Mouse (Mus musculus): ENCODE data around the gene Cog7. TPM values are rescaled to one million over a fixed set of nuclear protein-coding genes. Genes with fewer than 3 reads are reported as not detected.

Cog7 gene
- total and polyA plus RNA-seq, 2 experiments from 2014 or later: 32.2 to 38.1 TPM

DNA sequence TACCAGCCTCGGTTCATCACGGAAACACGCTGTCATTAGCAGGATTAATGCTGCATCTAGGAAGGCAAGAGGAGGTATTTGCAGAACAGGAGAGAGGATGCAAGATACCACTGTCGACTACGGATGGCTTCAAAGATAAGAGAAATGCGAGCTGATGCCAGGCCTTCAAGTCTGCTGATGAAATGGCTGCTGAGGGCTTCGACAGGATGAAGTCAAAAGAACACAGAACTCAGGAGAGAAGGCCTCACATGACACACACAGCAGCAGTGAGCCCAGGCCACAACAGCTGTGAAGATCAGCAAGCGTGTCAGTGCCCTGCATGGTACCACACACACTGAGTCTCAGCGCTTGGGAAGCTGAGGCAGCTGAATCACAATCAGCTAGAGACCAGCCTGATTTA lies 11.3 kb downstream of the Cog7 start:
- DNase-seq (ENCODE audit: low spot score) (no peak), ATAC-seq (no peak)
- WGBS: 89% methylated on average over 9 of the region's 9 CpGs
- Histone ChIP-seq H3K4me3 (ENCODE audit: low read length) (no peak overlapping the region), H3K9me3 (ENCODE audit: low read length) (no peaks in the 10 kb centered on the region), H3K4me1 (ENCODE audit: insufficient read depth, low read length) (no peaks in the 10 kb centered on the region), H3K9ac (replicated peaks; ENCODE audit: low read length) (no peak overlapping the region), H3K4me2 (ENCODE audit: low read depth, low read length) (no peak overlapping the region), H3K27ac (no peak overlapping the region), H3K36me3 (ENCODE audit: insufficient read depth, low read length) (peaks cover 21% of the 10 kb centered on the region; the same call in 1 of the 2 replicates), H3K27me3 (ENCODE audit: insufficient read depth, low read length) (no peaks in the 10 kb centered on the region)
- TF ChIP-seq CTCF (IDR thresholded peaks at IDR 0.05; ENCODE audit: low read depth): no peak

DNA sequence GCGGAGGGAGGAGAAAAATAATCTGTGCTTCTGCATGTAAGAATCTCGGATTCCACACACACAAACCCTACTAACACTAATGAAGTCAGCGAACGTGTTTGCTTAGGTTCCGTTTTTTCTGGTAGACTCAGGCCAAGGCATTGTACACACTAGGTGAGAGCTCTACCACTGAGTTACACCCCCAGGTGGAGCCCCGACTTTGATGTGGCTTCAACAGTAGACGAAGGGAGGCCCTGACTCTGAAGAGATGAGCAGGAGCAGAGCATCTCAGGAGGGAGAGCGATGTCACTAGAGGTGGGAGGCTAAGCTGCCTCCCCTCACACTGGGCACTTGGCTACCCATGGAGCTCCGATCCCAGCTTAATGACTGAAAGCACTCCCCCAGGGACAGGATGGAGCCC lies 12.7 kb downstream of the Cog7 start:
- H3K36me3 ChIP-seq (ENCODE audit: insufficient read depth, low read length): peaks cover 21% of the 10 kb centered on the region; the same call in 1 of the 2 replicates
- H3K9ac ChIP-seq (replicated peaks; ENCODE audit: low read length): no peak overlapping the region
- no peaks in the 10 kb centered on the region for H3K27me3 ChIP-seq (ENCODE audit: insufficient read depth, low read length)
- H3K9me3 ChIP-seq (ENCODE audit: low read length): no peaks in the 10 kb centered on the region
- WGBS: 93% methylated on average over 9 of the region's 9 CpGs
- no peaks in the 10 kb centered on the region for H3K4me1 ChIP-seq (ENCODE audit: insufficient read depth, low read length)
- no peak for ATAC-seq
- TF ChIP-seq CTCF (IDR thresholded peaks at IDR 0.05; ENCODE audit: low read depth): no peak
- DNase-seq (ENCODE audit: low spot score): no peak
- no peak overlapping the region for H3K4me2 ChIP-seq (ENCODE audit: low read depth, low read length)
- no peak overlapping the region for H3K27ac ChIP-seq
- H3K4me3 ChIP-seq (ENCODE audit: low read length): no peak overlapping the region

GRCm38 (mm10) chr7:121968242-121968641 lies 13.3 kb downstream of the Cog7 start:
- no peak overlapping the region for H3K4me3 ChIP-seq (ENCODE audit: low read length)
- 90% methylated on average over 8 of the region's 8 CpGs for WGBS
- ATAC-seq: no peak
- peaks cover 21% of the 10 kb centered on the region; the same call in 1 of the 2 replicates for H3K36me3 ChIP-seq (ENCODE audit: insufficient read depth, low read length)
- H3K9ac ChIP-seq (replicated peaks; ENCODE audit: low read length): no peak overlapping the region
- no peak overlapping the region for H3K27ac ChIP-seq
- no peaks in the 10 kb centered on the region for H3K27me3 ChIP-seq (ENCODE audit: insufficient read depth, low read length)
- DNase-seq (ENCODE audit: low spot score): no peak
- H3K4me1 ChIP-seq (ENCODE audit: insufficient read depth, low read length): no peaks in the 10 kb centered on the region
- no peak for TF ChIP-seq CTCF (IDR thresholded peaks at IDR 0.05; ENCODE audit: low read depth)
- H3K4me2 ChIP-seq (ENCODE audit: low read depth, low read length): no peak overlapping the region
- no peaks in the 10 kb centered on the region for H3K9me3 ChIP-seq (ENCODE audit: low read length)

DNA sequence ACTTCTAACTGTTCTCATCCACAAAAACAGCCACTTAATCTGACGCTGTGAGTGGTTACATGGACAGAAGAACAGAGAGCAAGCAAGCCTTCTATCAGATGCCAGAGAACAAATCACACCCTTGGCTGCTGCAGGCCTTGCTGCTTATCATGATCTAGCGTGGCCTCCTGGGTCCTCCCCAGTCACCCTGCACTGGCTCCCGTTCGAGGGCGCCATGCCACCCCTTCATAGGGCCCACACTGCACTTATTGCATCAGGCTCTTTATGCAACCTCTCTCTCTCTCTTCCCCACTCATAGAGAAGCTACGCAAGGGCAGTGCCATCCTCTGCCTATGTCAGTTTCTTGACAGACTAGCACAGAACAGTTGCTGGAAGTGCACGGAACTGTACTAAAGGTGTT lies 15.3 kb downstream of the Cog7 start:
- no peaks in the 10 kb centered on the region for H3K4me1 ChIP-seq (ENCODE audit: insufficient read depth, low read length)
- H3K9ac ChIP-seq (replicated peaks; ENCODE audit: low read length): no peak overlapping the region
- 92% methylated on average over 7 of the region's 7 CpGs for WGBS
- no peak overlapping the region for H3K4me2 ChIP-seq (ENCODE audit: low read depth, low read length)
- H3K36me3 ChIP-seq (ENCODE audit: insufficient read depth, low read length): peaks cover 28% of the 10 kb centered on the region; the same call in 1 of the 2 replicates
- DNase-seq (ENCODE audit: low spot score) (no peak), ATAC-seq (no peak)
- H3K4me3 ChIP-seq (ENCODE audit: low read length): no peak overlapping the region
- no peaks in the 10 kb centered on the region for H3K27me3 ChIP-seq (ENCODE audit: insufficient read depth, low read length)
- TF ChIP-seq CTCF (IDR thresholded peaks at IDR 0.05; ENCODE audit: low read depth): no peak
- no peaks in the 10 kb centered on the region for H3K9me3 ChIP-seq (ENCODE audit: low read length)
- H3K27ac ChIP-seq: no peak overlapping the region

- H3K9me3 ChIP-seq (ENCODE audit: low read length): no peaks in the 10 kb centered on the region
- H3K36me3 ChIP-seq (ENCODE audit: insufficient read depth, low read length): peaks cover 17% of the 10 kb centered on the region; the same call in 1 of the 2 replicates
- H3K4me2 ChIP-seq (ENCODE audit: low read depth, low read length): no peak overlapping the region
- ATAC-seq: peak; percentile 63; the same call in 1 of the 2 replicates
- 70% methylated on average over 6 of the region's 6 CpGs for WGBS
- no peaks in the 10 kb centered on the region for H3K4me1 ChIP-seq (ENCODE audit: insufficient read depth, low read length)
- no peak overlapping the region for H3K27ac ChIP-seq
- TF ChIP-seq CTCF (IDR thresholded peaks at IDR 0.05; ENCODE audit: low read depth): peak; percentile 80
- H3K4me3 ChIP-seq (ENCODE audit: low read length): no peak overlapping the region
- no peak overlapping the region for H3K9ac ChIP-seq (replicated peaks; ENCODE audit: low read length)
- peak; percentile 82 for DNase-seq (ENCODE audit: low spot score)
- H3K27me3 ChIP-seq (ENCODE audit: insufficient read depth, low read length): no peaks in the 10 kb centered on the region
These were observed 17.6 kb downstream of the Cog7 start for GRCm38 (mm10) chr7:121963883-121964398.

DNA sequence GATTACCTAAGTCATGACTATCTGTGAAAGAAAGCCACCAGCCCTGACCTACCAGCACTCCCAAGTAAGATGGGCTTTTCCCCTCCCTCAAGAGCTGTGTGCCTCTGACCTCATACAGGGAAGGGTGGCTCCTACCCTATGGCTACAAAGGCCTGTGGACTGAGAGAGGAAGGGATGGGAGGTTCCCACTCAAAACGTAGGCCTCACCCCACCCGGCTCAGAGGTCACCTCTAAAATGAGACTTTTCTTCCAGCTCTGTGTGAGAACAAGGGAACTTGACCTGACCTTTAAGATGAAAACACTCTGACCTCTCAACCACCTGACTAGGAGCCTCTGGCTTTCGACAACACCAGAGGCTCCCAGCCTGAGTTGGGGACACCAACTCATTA lies 18.9 kb downstream of the Cog7 start:
- H3K4me1 ChIP-seq (ENCODE audit: insufficient read depth, low read length): no peaks in the 10 kb centered on the region
- no peak overlapping the region for H3K4me2 ChIP-seq (ENCODE audit: low read depth, low read length)
- no peaks in the 10 kb centered on the region for H3K9me3 ChIP-seq (ENCODE audit: low read length)
- no peak overlapping the region for H3K4me3 ChIP-seq (ENCODE audit: low read length)
- peaks cover 12% of the 10 kb centered on the region; the same call in 1 of the 2 replicates for H3K36me3 ChIP-seq (ENCODE audit: insufficient read depth, low read length)
- H3K27ac ChIP-seq: no peak overlapping the region
- H3K9ac ChIP-seq (replicated peaks; ENCODE audit: low read length): no peak overlapping the region
- DNase-seq (ENCODE audit: low spot score) (no peak), ATAC-seq (no peak)
- WGBS: 87% methylated on average over 3 of the region's 3 CpGs
- no peak for TF ChIP-seq CTCF (IDR thresholded peaks at IDR 0.05; ENCODE audit: low read depth)
- no peaks in the 10 kb centered on the region for H3K27me3 ChIP-seq (ENCODE audit: insufficient read depth, low read length)

GRCm38 (mm10) chr7:121961913-121962570 lies 19.5 kb downstream of the Cog7 start:
- no peak for DNase-seq (ENCODE audit: low spot score)
- no peaks in the 10 kb centered on the region for H3K4me1 ChIP-seq (ENCODE audit: insufficient read depth, low read length)
- H3K27me3 ChIP-seq (ENCODE audit: insufficient read depth, low read length): no peaks in the 10 kb centered on the region
- no peak overlapping the region for H3K4me2 ChIP-seq (ENCODE audit: low read depth, low read length)
- no peak for TF ChIP-seq CTCF (IDR thresholded peaks at IDR 0.05; ENCODE audit: low read depth)
- no peak overlapping the region for H3K27ac ChIP-seq
- WGBS: 91% methylated on average over 7 of the region's 7 CpGs
- H3K9ac ChIP-seq (replicated peaks; ENCODE audit: low read length): no peak overlapping the region
- no peak overlapping the region for H3K4me3 ChIP-seq (ENCODE audit: low read length)
- no peaks in the 10 kb centered on the region for H3K9me3 ChIP-seq (ENCODE audit: low read length)
- no peak for ATAC-seq
- H3K36me3 ChIP-seq (ENCODE audit: insufficient read depth, low read length): peaks cover 12% of the 10 kb centered on the region; the same call in 1 of the 2 replicates
